12 mouse cellular contexts compared by ENCODE assay signal in the genomic region with DNA sequence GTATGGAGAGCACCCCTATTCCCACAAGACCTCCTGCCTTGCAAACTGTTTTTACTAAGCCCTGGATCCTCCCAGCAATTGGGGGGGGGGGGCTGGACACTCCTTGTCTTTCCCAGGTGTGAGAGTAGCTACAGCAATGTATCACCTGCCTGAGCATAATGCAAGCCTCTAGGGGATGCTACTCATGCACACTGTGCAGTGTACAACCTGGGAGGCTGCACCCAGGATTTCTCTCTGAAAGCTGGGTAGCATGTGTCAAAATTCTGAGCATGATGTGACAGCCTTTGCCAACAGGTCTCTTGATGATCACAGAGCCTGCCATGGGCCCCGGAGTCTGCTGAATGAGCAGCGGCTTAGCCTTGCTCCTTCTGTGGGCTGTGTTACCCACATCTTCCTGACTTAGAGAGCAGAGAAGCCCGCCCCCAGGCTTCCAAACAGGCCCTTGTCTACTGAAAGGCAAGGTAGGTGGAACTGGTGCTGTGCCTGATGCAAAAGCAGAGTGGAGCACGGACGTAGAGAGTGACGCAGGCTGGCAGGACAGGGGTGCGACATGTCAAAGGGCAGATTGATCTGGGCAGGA.
DNase-seq lines count a peak whose midpoint lies in the region; ATAC-seq and TF ChIP-seq lines count a peak whose summit lies in the region.
"Had no signal": no experiment of that assay in that cellular context is flagged by ENCODE, and none has a peak within 500 bp of the region (broad histone marks: within the 10 kb centered on the region; RNA-seq: fewer than 3 reads in every experiment).

No protein-coding gene starts in this region.

- no peak overlapping the region for H3K27ac ChIP-seq in gastrocnemius, adult 2 months
- H3K27ac ChIP-seq in limb, embryonic 15.5 days = peak overlapping the region; percentile 48
- no peak overlapping the region for H3K27ac ChIP-seq in stomach, postnatal 0 days (replicated peaks)

- TF ChIP-seq CTCF in gastrocnemius, adult 2 months (IDR thresholded peaks at IDR 0.05) = no peak
- TF ChIP-seq CTCF in stomach, postnatal 0 days (IDR thresholded peaks at IDR 0.05; ENCODE audit: low read depth) = no peak

- peaks cover 21% of the 10 kb centered on the region for H3K4me1 ChIP-seq in limb, embryonic 15.5 days
- no peaks in the 10 kb centered on the region for H3K4me1 ChIP-seq in stomach, postnatal 0 days (replicated peaks; ENCODE audit: control insufficient read depth, insufficient read depth)

- ATAC-seq in limb, embryonic 15.5 days (ENCODE audit: insufficient number of reproducible peaks, low FRiP score, low TSS enrichment, low read depth) = no peak
- ATAC-seq in inflammation-experienced regulatory T-cells, adult 6 months = no peak
- no peak for ATAC-seq in stomach, postnatal 0 days (ENCODE audit: low FRiP score, low TSS enrichment)
- ATAC-seq: Patski had no signal

- no peaks in the 10 kb centered on the region; the same call in 1 of the 2 replicates for H3K27me3 ChIP-seq in limb, embryonic 15.5 days
- H3K27me3 ChIP-seq in stomach, postnatal 0 days (ENCODE audit: control insufficient read depth, insufficient read depth, low read length) = no peaks in the 10 kb centered on the region
- H3K27me3 ChIP-seq: Patski had no signal

- H3K4me3 ChIP-seq in gastrocnemius, adult 2 months = no peak overlapping the region
- no peak overlapping the region for H3K4me3 ChIP-seq in limb, embryonic 15.5 days
- H3K4me3 ChIP-seq in stomach, postnatal 0 days (ENCODE audit: low read depth, low read length) = no peak overlapping the region

- no peaks in the 10 kb centered on the region for H3K9me3 ChIP-seq in limb, embryonic 15.5 days
- H3K9me3 ChIP-seq in stomach, postnatal 0 days (ENCODE audit: control insufficient read depth, low read length) = no peaks in the 10 kb centered on the region

- intact Hi-C loops in gastrocnemius, adult 2 months (cut with DNase I) = no loop called here
- intact Hi-C loops in gastrocnemius, postnatal 14 days (cut with DNase I; ENCODE audit: low total_unique reads) = no loop called here

- no peak overlapping the region for H3K4me2 ChIP-seq in limb, embryonic 15.5 days
- H3K4me2 ChIP-seq in stomach, postnatal 0 days (replicated peaks; ENCODE audit: low read depth) = no peak overlapping the region

- TF ChIP-seq EP300 in stomach, postnatal 0 days (optimal IDR thresholded peaks at IDR 0.05) = no peak

- peak; percentile 12 for DNase-seq in gastrocnemius, adult 2 months
- no peak for DNase-seq in gastrocnemius, postnatal 14 days
- peak; percentile 83 for DNase-seq in brain, adult 2 months (ENCODE audit: low read depth, low spot score)
- DNase-seq in frontal cortex, postnatal 36 days (ENCODE audit: low spot score in 2 of 2) = peak; percentile 66 to 68
- DNase-seq in stomach, postnatal 0 days (ENCODE audit: low spot score) = no peak
- DNase-seq in gastrocnemius, adult 8-10 months (ENCODE audit: low spot score in 2 of 2) = no peak
- DNase-seq: adrenal gland, postnatal 36 days; kidney, postnatal 4 days; lung, postnatal 14 days had no signal

- 85% methylated on average over 7 of the region's 7 CpGs for WGBS in limb, embryonic 15.5 days
- 95% methylated on average over 7 of the region's 7 CpGs for WGBS in stomach, postnatal 0 days

- H3K9ac ChIP-seq in limb, embryonic 15.5 days = no peak overlapping the region
- H3K9ac ChIP-seq in stomach, postnatal 0 days (ENCODE audit: low read length) = no peak overlapping the region

- H3K36me3 ChIP-seq in limb, embryonic 15.5 days = peaks cover 3% of the 10 kb centered on the region; the same call in 1 of the 2 replicates
- H3K36me3 ChIP-seq in stomach, postnatal 0 days (ENCODE audit: control insufficient read depth, insufficient read depth, low read length) = no peaks in the 10 kb centered on the region

Comparison
In these comparisons a context has a peak if more than half of its experiments do, and no peak if none do; other contexts are left out.
1. DNase-seq: peak in gastrocnemius, adult 2 months (single experiment), brain, adult 2 months (single experiment) and frontal cortex, postnatal 36 days (2 of 2); none in gastrocnemius, postnatal 14 days (single experiment), stomach, postnatal 0 days (single experiment) and gastrocnemius, adult 8-10 months (0 of 2).